Mouse (Mus musculus) kidney, adult 2 months (tissue): ENCODE results near the gene Olfr1239. TPM values are rescaled to one million over a fixed set of nuclear protein-coding genes. Genes with fewer than 3 reads are reported as not detected.

ENCODE experiments used
- DNase-seq: peaks from one replicate; pipeline ENCODE4 v3.0.0; 2021
- H3K27ac ChIP-seq: fragments of 200-500 bp; 2 replicates; pipeline ENCODE4 v1.5.1; 2012; ENCODE audit warnings: low read depth, low read length, control low read depth, inconsistent platforms; ENCODE audit not compliant: insufficient read depth
- H3K27me3 ChIP-seq: fragments of 200-500 bp; replicated peaks from 2 replicates; pipeline ENCODE4 v1.6.1; 2012; ENCODE audit warnings: mild to moderate bottlenecking, moderate library complexity, low read length, inconsistent platforms; ENCODE audit not compliant: control insufficient read depth, insufficient read depth
- H3K36me3 ChIP-seq: fragments of 200-500 bp; 2 replicates; pipeline ENCODE4 v1.6.1; 2012; ENCODE audit warnings: mild to moderate bottlenecking, moderate library complexity, low read length, inconsistent platforms; ENCODE audit not compliant: control insufficient read depth, insufficient read depth
- H3K4me1 ChIP-seq: fragments of 200-500 bp; 2 replicates; pipeline ENCODE4 v1.6.1; 2011; ENCODE audit warnings: low read length; ENCODE audit not compliant: control insufficient read depth, insufficient read depth
- H3K4me3 ChIP-seq: fragments of 200-500 bp; 2 replicates; pipeline ENCODE4 v1.5.1; 2011; ENCODE audit warnings: mild to moderate bottlenecking, low read depth, low read length, control low read depth; ENCODE audit not compliant: insufficient read depth
- CTCF ChIP-seq: fragments of 200-500 bp; conservative IDR thresholded peaks from 2 replicates; pipeline ENCODE4 v1.5.1; 2011; ENCODE audit warnings: low read depth, mild to moderate bottlenecking, control low read depth, low read length, moderate library complexity, mixed read lengths; ENCODE audit not compliant: insufficient read depth, insufficient read length
- POLR2A ChIP-seq: fragments of 200-500 bp; IDR thresholded peaks from one replicate; pipeline ENCODE4 v1.6.1; 2011; ENCODE audit warnings: low read depth, low read length, control low read depth
- WGBS: fragments of 180-500 bp; shearing (Covaris S2); methylation state at CpG from one replicate; pipeline ENCODE4 v1.1.7; 2018; 5-methylcytosine and 5-hydroxymethylcytosine counted together
- polyA plus RNA-seq: library from polyadenylated mRNA; depleted of rRNA; stranded (reverse); fragments of >200 nt; gene quantifications from 2 replicates; pipeline ENCODE4 v1.2.3, GENCODE M21; 2012; rRNA removed

The Olfr1239 gene
- polyA plus RNA-seq, result not detected in 2 replicates

- Histone ChIP-seq H3K4me1 (no peaks in the 10 kb centered on the region), H3K27me3 (no peaks in the 10 kb centered on the region), H3K27ac (no peak within 1 kb of the TSS), H3K36me3 (no peaks in the 10 kb centered on the region), H3K4me3 (no peak within 1 kb of the TSS)
- TF ChIP-seq CTCF, result no peak
- TF ChIP-seq POLR2A, result no peak
- DNase-seq, result no peak
- 95% methylated on average over 2 of the region's 2 CpGs for WGBS
Measured at GRCm38 (mm10) chr2:89420307-89420706, at the start of gene Olfr1239. TSS of gene Olfr1239 (minus strand) at chr2:89420407.

- WGBS, result 81% methylated on average over 3 of the region's 3 CpGs
- H3K4me1 ChIP-seq, result no peaks in the 10 kb centered on the region
- H3K27me3 ChIP-seq, result no peaks in the 10 kb centered on the region
- no peak for DNase-seq
- no peak within 1 kb of the TSS for H3K27ac ChIP-seq
- H3K36me3 ChIP-seq, result no peaks in the 10 kb centered on the region
- TF ChIP-seq CTCF (no peak), POLR2A (no peak)
- H3K4me3 ChIP-seq, result no peak within 1 kb of the TSS
Measured at GRCm38 (mm10) chr2:89442900-89443299, 22.7 kb upstream of the Olfr1239 start, which contains the start of gene Olfr1240. TSS of gene Olfr1240 (minus strand) at chr2:89443000.

GRCm38 (mm10) chr2:89414557-89414956 lies 5.7 kb downstream of the Olfr1239 start:
- TF ChIP-seq POLR2A, result no peak
- no peak for TF ChIP-seq CTCF
- Histone ChIP-seq H3K36me3 (no peaks in the 10 kb centered on the region), H3K4me3 (no peak overlapping the region), H3K27ac (no peak overlapping the region), H3K27me3 (no peaks in the 10 kb centered on the region), H3K4me1 (no peaks in the 10 kb centered on the region)
- 73% methylated on average over 1 of the region's 1 CpGs for whole genome bisulfite sequencing
- no peak for DNase-seq

GRCm38 (mm10) chr2:89409576-89409975 lies 10.6 kb downstream of the Olfr1239 start, which contains the start of gene Olfr1238:
TSS of gene Olfr1238 (minus strand) at chr2:89409676.
- H3K36me3 ChIP-seq, result no peaks in the 10 kb centered on the region
- TF ChIP-seq CTCF (no peak), POLR2A (no peak)
- H3K4me3 ChIP-seq, result no peak within 1 kb of the TSS
- no peaks in the 10 kb centered on the region for H3K27me3 ChIP-seq
- H3K4me1 ChIP-seq, result no peaks in the 10 kb centered on the region
- no peak within 1 kb of the TSS for H3K27ac ChIP-seq
- no peak for DNase-seq
- 94% methylated on average over 2 of the region's 2 CpGs for WGBS

GRCm38 (mm10) chr2:89400882-89401281 lies 19.3 kb downstream of the Olfr1239 start:
- TF ChIP-seq CTCF, result no peak
- TF ChIP-seq POLR2A, result no peak
- H3K4me3 ChIP-seq, result no peak overlapping the region
- no peaks in the 10 kb centered on the region for H3K27me3 ChIP-seq
- H3K27ac ChIP-seq, result no peak overlapping the region
- 75% methylated on average over 1 of the region's 1 CpGs for WGBS
- no peaks in the 10 kb centered on the region for H3K36me3 ChIP-seq
- no peaks in the 10 kb centered on the region for H3K4me1 ChIP-seq
- no peak for DNase-seq

Other genes starting within 250 kb of the Olfr1239 start
- gene Olfr1225, start 245.7 kb downstream of the Olfr1239 start, polyA plus RNA-seq, result not detected in 2 replicates
- not detected in 2 replicates for gene Olfr1226, start 220.4 kb downstream of the Olfr1239 start, polyA plus RNA-seq
- gene Olfr1228, start 166.3 kb downstream of the Olfr1239 start, polyA plus RNA-seq, result not detected in 2 replicates
- not detected in 2 replicates for gene Olfr1229, start 132.4 kb downstream of the Olfr1239 start, polyA plus RNA-seq
- not detected in 2 replicates for gene Olfr1230, start 123.1 kb downstream of the Olfr1239 start, polyA plus RNA-seq
- gene Olfr1231, start 113.3 kb downstream of the Olfr1239 start, polyA plus RNA-seq, result not detected in 2 replicates
- gene Olfr1232, start 90.7 kb downstream of the Olfr1239 start, polyA plus RNA-seq, result not detected in 2 replicates
- gene Olfr1233, start 78.0 kb downstream of the Olfr1239 start, polyA plus RNA-seq, result not detected in 2 replicates
- not detected in 2 replicates for gene Olfr1234, start 55.5 kb downstream of the Olfr1239 start, polyA plus RNA-seq
- gene Olfr1238, start 10.7 kb downstream of the Olfr1239 start, polyA plus RNA-seq, result not detected in 2 replicates
- gene Olfr1240, start 22.6 kb upstream of the Olfr1239 start, polyA plus RNA-seq, result not detected in 2 replicates
- not detected in 2 replicates for gene Olfr1241, start 66.7 kb upstream of the Olfr1239 start, polyA plus RNA-seq
- not detected in 2 replicates for gene Olfr1242, start 77.9 kb upstream of the Olfr1239 start, polyA plus RNA-seq
- gene Olfr1243, start 111.1 kb upstream of the Olfr1239 start, polyA plus RNA-seq, result not detected in 2 replicates
- gene Olfr1245, start 158.0 kb upstream of the Olfr1239 start, polyA plus RNA-seq, result not detected in 2 replicates
- gene Olfr1246, start 172.8 kb upstream of the Olfr1239 start, polyA plus RNA-seq, result not detected in 2 replicates
- gene Olfr1247, start 193.7 kb upstream of the Olfr1239 start, polyA plus RNA-seq, result not detected in 2 replicates
- not detected in 2 replicates for gene Olfr1248, start 197.8 kb upstream of the Olfr1239 start, polyA plus RNA-seq
- not detected in 2 replicates for gene Olfr1249, start 214.6 kb upstream of the Olfr1239 start, polyA plus RNA-seq
- not detected in 2 replicates for gene Olfr1250, start 241.1 kb upstream of the Olfr1239 start, polyA plus RNA-seq